8 mouse cellular contexts compared by ENCODE assay signal in genomic region chr17:34038878-34039561, GRCm38 (mm10). TPM values are rescaled to one million over a fixed set of nuclear protein-coding genes. Genes with fewer than 3 reads are reported as not detected.
DNase-seq lines count a peak whose midpoint lies in the region; ATAC-seq and TF ChIP-seq lines count a peak whose summit lies in the region.

Col11a2 (plus strand) TSS chr17:34039437.

- TF ChIP-seq CTCF in forebrain, postnatal 0 days (IDR thresholded peaks at IDR 0.05; ENCODE audit: low read depth): no peak

- no peaks in the 10 kb centered on the region for H3K9me3 ChIP-seq in heart, embryonic 14.5 days (ENCODE audit: control insufficient read depth, low read length)
- no peaks in the 10 kb centered on the region for H3K9me3 ChIP-seq in forebrain, postnatal 0 days (ENCODE audit: low read length)

- peak within 1 kb of the TSS; percentile 22 for H3K9ac ChIP-seq in heart, embryonic 14.5 days (ENCODE audit: low read length)
- peak within 1 kb of the TSS; percentile 40 for H3K9ac ChIP-seq in forebrain, postnatal 0 days

- no peak within 1 kb of the TSS for H3K27ac ChIP-seq in heart, embryonic 14.5 days (replicated peaks in 1 of 2; ENCODE audit: control insufficient read depth in 1 of 2, insufficient read depth in 1 of 2, low read depth in 2 of 2, low read length in 2 of 2)
- no peak within 1 kb of the TSS for H3K27ac ChIP-seq in forebrain, postnatal 0 days (ENCODE audit: low read depth, low read length)

- DNase-seq in heart, postnatal 4 days: no peak
- DNase-seq in cerebellum, adult 9-10 months: peak; percentile 32
- peak; percentile 40 for DNase-seq in forebrain, postnatal 0 days
- peak in 1 of 2 experiments; percentile 28 for DNase-seq in left cerebral cortex, adult 8-10 months (ENCODE audit: low spot score in 2 of 2)
- no peak for DNase-seq in embryo, embryonic 10 days (ENCODE audit: low spot score)
- no peak for DNase-seq in thymus, postnatal 14 days

- 8% methylated on average over 28 of the region's 28 CpGs for WGBS in heart, embryonic 14.5 days
- 5% methylated on average over 28 of the region's 28 CpGs for WGBS in forebrain, postnatal 0 days

- ATAC-seq in heart, embryonic 14.5 days (ENCODE audit: insufficient number of reproducible peaks, insufficient read depth, low FRiP score, low read depth): no peak
- ATAC-seq in forebrain, postnatal 0 days: peak; percentile 54

- H3K4me3 ChIP-seq in heart, embryonic 14.5 days (ENCODE audit: control insufficient read depth in 1 of 2, insufficient read depth in 1 of 2, low read depth in 1 of 2, low read length in 2 of 2): peak within 1 kb of the TSS in 1 of 2 experiments; percentile 21; a peak in 2 of 4 replicates
- H3K4me3 ChIP-seq in forebrain, postnatal 0 days (ENCODE audit: low read depth, low read length): peak within 1 kb of the TSS; percentile 20
- no peak within 1 kb of the TSS for H3K4me3 ChIP-seq in myocyte

- H3K36me3 ChIP-seq in heart, embryonic 14.5 days (ENCODE audit: control insufficient read depth, insufficient read depth, low read length): peaks cover 39% of the 10 kb centered on the region
- H3K36me3 ChIP-seq in forebrain, postnatal 0 days (ENCODE audit: insufficient read depth): peaks cover 33% of the 10 kb centered on the region
- H3K36me3 ChIP-seq in myocyte (ENCODE audit: control insufficient read depth, insufficient read depth): peaks cover 5% of the 10 kb centered on the region

- H3ac ChIP-seq in myocyte (ENCODE audit: control insufficient read depth, insufficient read length): no peak within 1 kb of the TSS

- peaks cover 10 to 25% of the 10 kb centered on the region in 2 experiments for H3K4me1 ChIP-seq in heart, embryonic 14.5 days (ENCODE audit: control insufficient read depth in 2 of 2, insufficient read depth in 2 of 2, low read length in 2 of 2)
- H3K4me1 ChIP-seq in forebrain, postnatal 0 days (ENCODE audit: insufficient read depth): peaks cover 9% of the 10 kb centered on the region; the same call in 1 of the 2 replicates

- peak within 1 kb of the TSS; percentile 60 for H3K4me2 ChIP-seq in heart, embryonic 14.5 days (ENCODE audit: low read length)
- peak within 1 kb of the TSS; percentile 49 for H3K4me2 ChIP-seq in forebrain, postnatal 0 days (ENCODE audit: low read depth)
- H3K4me2 ChIP-seq in myocyte (ENCODE audit: low read depth): peak within 1 kb of the TSS; percentile 59

- peaks cover 39% of the 10 kb centered on the region for H3K27me3 ChIP-seq in heart, embryonic 14.5 days (ENCODE audit: control insufficient read depth, insufficient read depth, low read length)
- no peaks in the 10 kb centered on the region for H3K27me3 ChIP-seq in forebrain, postnatal 0 days (ENCODE audit: insufficient read depth, low read length)
- no peaks in the 10 kb centered on the region for H3K27me3 ChIP-seq in myocyte (ENCODE audit: control insufficient read depth, insufficient read depth, insufficient read length)

- TF ChIP-seq POLR2A in myocyte (IDR thresholded peaks at IDR 0.05; ENCODE audit: insufficient read length, low read depth): no peak

- H3K79me2 ChIP-seq in myocyte (ENCODE audit: control insufficient read depth, insufficient read depth): no peaks in the 10 kb centered on the region

TF ChIP-seq in myocyte, 11 proteins besides CTCF, POLR2A, EP300 and RAD21:
- no peak for TF ChIP-seq TCF12 (IDR thresholded peaks at IDR 0.05; ENCODE audit: insufficient read depth, poor library complexity, severe bottlenecking)
- peak; percentile 79 for TF ChIP-seq POLR2AphosphoS2 (IDR thresholded peaks at IDR 0.05; ENCODE audit: insufficient read length, low read depth)
- TF ChIP-seq E2F4 (IDR thresholded peaks at IDR 0.05; ENCODE audit: insufficient read depth): no peak
- no peak for TF ChIP-seq USF1 (IDR thresholded peaks at IDR 0.05; ENCODE audit: low read depth)

RNA-seq across cellular contexts. Expression of gene Col11a2, which starts in this region (rescaled TPM):
- polyA plus RNA-seq in heart, embryonic 14.5 days (2014; fragmentation: Nextera tagmentation; extraction: Ambion mirVana): 0.32 and 0.51 TPM in 2 replicates
- total RNA-seq in heart, postnatal 4 days (2021): 1 to 10 TPM; 1.4 to 2.2 TPM
- total RNA-seq in forebrain, postnatal 0 days (2014; rRNA removed): 10.2 and 28.0 TPM in 2 replicates
- 1.2 and 2.1 TPM in 2 replicates for polyA plus RNA-seq in forebrain, postnatal 0 days (2015; fragmentation: Nextera tagmentation; extraction: Ambion mirVana)
- total RNA-seq in left cerebral cortex, adult 8-10 months (2022): 10 to 100 TPM; 12.6 to 18.0 (median 16.8) TPM
- polyA plus RNA-seq in myocyte (2012; fragmentation: generic; extraction: Trizol): 0.94 TPM

Comparison
In these comparisons a context has a peak if more than half of its experiments do, and no peak if none do; other contexts are left out.
1. DNase-seq: peak in cerebellum, adult 9-10 months (single experiment) and forebrain, postnatal 0 days (single experiment); none in heart, postnatal 4 days (single experiment), embryo, embryonic 10 days (single experiment) and thymus, postnatal 14 days (single experiment).
2. Peak in every context shown above with its lines, with median percentiles within 50 percentile points of each other: H3K4me2 ChIP-seq.